Mouse (Mus musculus) embryonic stem cell, embryonic (primary cell): ENCODE data around the gene Rasal2.

Experiments
- CTCF ChIA-PET, 4 experiments: fragments of 300-600 bp in 2 of 4; fragments of 350-600 bp in 2 of 4; sonication (Branson Sonifier 250); formaldehyde crosslinking; loops; one replicate each; lab custom pipeline; 2022; ENCODE audit warnings: inconsistent platforms in 2 of 4; lab: Charles Lee
- POLR2A ChIA-PET, 4 experiments: fragments of 300-600 bp in 2 of 4; fragments of 350-600 bp in 2 of 4; sonication (Branson Sonifier 250); formaldehyde crosslinking; loops; one replicate each; lab custom pipeline; 2022; ENCODE audit warnings: antibody characterized with exemption in 4 of 4, inconsistent platforms in 1 of 4; lab: Charles Lee

Rasal2 gene

DNA sequence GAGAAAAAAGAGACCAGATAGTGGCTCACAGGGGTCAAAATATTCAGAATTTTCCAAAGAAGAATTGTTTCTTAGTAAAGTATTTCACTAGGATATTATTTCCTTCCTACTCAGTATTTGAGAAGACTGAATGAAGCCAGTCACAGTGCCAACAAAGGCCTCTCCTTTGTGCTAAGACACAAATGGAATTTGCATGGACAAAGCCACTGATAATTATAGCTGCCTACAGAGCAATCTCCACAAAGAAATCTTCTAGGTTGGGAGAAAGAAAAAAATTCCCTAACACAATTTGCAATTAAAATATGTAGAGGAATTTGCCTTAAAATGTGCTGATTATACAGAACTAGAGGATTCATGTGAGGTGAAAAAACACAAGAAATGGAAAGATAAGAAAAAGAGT is 258.6 kb downstream of the Rasal2 start:
- CTCF ChIA-PET: no interaction called here
- POLR2A ChIA-PET: no interaction called here

DNA sequence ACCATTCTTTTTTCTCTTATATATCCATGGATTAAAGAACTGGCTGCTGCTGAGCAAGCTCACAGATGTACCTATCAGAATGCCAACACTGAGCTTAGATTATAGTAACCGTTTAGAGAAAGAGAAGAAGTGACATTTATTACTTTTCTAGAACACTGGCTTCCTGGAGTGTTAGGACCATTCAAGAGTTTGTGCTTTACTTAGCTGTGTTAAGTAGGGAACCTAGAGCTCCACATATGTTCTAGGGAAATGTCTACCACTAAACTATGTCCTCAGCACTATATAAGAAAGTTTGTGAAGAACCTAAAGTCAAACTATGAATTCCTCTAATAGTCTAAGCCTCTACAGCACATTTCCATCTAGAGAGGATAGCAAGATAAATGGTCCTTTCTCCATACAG is 262.3 kb downstream of the Rasal2 start:
- ChIA-PET CTCF (no interaction called here), POLR2A (no interaction called here)

DNA sequence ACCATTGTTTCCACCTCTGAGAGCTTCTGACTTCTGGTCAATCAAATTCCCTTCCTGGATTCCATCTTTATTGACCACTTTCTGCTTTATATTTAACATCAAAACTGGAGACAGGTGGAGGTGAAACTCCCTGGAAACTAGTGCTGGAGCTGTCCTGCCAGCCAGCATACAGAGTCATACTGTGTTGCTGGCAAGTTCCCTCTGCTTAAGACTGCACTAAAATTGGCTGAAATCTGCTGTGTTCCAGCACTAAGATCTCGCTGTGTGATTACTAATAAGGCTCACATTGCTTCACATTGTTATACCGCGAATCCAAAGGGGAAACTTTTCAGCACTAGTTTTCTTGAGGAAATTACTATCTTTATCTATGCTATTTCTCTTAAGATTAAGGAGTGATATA is 267.8 kb downstream of the Rasal2 start:
- POLR2A ChIA-PET: no interaction called here

DNA sequence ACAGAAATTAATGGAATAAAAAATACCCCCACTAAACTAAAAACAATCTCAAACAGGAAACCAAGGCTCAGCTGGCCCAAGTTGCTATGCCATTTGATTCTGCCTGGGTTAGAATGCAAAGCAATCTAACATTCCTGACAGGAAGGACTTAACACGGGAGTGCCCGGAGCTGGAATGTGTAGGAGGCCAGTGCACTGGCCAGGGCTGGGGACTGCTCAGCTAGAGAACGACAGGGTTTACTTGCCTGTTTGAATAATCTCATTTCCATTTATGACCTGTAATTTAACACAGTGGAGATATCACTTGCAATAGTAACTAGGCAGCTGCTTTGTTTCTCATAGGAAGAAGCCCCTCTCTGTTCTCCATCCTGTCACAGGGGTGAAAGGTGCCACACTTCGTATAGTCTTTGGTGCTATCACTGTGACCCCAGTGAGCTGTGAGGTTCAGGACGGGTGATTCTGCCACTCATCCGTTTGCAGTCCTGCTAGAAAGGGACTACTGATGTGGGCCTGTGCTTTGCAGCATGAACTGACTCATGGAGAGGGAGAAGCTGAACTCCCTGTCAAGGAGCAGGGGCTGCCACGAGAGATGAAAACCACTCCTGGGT is 269.0 kb downstream of the Rasal2 start:
- POLR2A ChIA-PET: interaction anchor here in 1 of 4 experiments (0.5 to 0.7 kb wide), 2 partner anchors 94 to 529 kb away, joined by 3 read pairs; no protein-coding TSS in a partner anchor
- CTCF ChIA-PET: interaction anchor here in 1 of 4 experiments (0.5 kb wide), 1 partner anchor 71 kb away, joined by 3 read pairs; no protein-coding TSS in a partner anchor

More for the DNA sequence above, 267.8 kb downstream of the Rasal2 start:
- CTCF ChIA-PET: no interaction called here

DNA sequence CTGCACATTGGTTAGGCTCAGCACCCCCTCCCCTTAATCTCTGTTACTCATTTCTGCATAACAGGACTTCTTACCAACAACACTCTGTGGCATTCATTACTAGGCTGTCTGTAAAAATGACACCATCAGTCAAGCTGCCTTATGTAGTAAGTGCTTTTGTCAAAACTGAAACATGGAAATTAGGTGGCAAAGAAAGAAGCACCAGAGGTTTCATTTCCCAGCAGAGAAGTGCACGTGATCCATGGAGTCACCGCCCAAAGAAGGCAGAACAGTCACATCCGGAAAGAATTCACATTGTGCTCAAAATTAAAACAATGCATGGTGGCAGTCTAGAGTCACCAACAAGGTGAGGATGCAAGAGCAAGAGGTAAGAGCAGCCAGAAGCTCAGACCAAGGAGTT is 271.4 kb downstream of the Rasal2 start:
- ChIA-PET CTCF (no interaction called here), POLR2A (interaction anchor here in 1 of 4 experiments (0.9 kb wide), 1 partner anchor 91 kb away, joined by 3 read pairs; no protein-coding TSS in a partner anchor)

DNA sequence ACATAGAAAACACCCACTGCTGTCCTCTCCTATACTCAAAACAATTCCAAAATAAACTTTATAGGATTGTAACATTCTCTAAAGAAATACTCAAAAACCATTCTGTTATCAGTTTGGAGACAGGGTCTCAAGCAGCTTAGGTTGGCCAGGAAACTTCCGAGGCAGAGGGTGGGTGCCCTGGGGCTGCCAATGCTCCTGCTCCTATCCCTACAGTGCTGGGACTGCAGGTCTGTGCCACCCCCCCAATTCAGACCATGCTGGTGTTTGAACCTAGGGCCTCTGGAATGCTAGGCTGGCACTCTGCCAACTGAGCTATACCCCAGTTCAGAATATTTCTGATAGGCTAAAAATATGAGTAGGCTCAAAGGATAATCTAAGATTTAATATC is 274.5 kb downstream of the Rasal2 start:
- CTCF ChIA-PET: no interaction called here
- POLR2A ChIA-PET: interaction anchor here in 1 of 4 experiments (0.6 kb wide), 1 partner anchor 116 kb away, joined by 5 read pairs; no protein-coding TSS in a partner anchor

DNA sequence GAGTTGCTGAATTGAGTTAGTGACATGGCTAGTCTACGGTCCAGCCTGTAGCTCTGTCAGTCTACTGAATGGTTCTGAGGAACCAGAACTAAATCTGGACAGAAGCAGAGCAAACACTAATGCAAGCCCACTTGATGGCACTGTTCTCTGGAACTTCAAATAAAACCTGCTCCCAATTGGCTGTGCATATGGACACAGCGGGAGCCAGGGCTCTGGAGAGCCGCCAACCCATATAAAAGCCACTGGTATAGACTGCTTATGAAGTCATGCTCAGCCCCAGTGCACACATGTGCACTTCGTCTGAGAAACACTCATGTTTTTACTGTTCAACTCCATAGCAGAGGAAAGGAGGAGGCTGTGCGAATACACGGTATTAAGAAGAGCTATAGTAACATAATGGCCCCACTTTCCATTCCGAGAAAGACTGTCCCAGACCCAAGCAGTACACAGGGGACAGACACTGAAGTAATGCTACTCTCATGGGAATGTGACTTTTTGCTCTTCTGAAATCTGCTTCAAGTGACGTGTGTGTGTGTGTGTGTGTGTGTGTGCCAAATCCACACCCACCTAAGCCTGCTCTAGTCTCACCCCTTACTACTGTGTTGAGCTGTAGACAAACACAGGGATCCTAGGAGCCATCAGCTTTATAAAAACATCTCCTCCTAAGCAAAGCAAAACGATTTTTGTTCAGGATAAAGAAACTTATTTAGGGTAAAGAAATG is 275.1 kb downstream of the Rasal2 start:
- CTCF ChIA-PET: no interaction called here
- POLR2A ChIA-PET: interaction anchor here in 1 of 4 experiments (0.6 kb wide), 1 partner anchor 115 kb away, joined by 5 read pairs; no protein-coding TSS in a partner anchor

DNA sequence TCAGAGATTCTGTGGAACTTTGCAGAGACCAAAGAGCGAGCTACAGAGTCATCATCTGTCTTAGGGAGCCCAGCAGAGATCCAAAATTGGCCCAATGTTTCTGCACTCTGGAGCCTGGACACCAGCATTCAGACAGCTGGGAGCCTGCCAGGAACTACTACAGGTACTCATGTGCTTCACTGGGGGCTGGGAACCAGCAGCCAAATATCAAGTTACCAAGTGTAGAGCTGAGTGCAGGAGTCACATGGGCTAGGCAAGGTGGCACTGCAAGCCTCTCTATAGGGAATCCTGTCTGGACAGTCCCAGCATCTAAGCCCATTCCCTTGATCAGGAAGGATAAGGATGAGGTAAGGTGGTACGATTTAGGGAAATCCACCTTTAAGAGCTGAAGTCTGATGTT is 284.2 kb downstream of the Rasal2 start:
- ChIA-PET POLR2A (interaction anchor here in 1 of 4 experiments (0.7 kb wide), 1 partner anchor 155 kb away, joined by 3 read pairs; no protein-coding TSS in a partner anchor), CTCF (interaction anchor here in 1 of 4 experiments (0.7 kb wide), 1 partner anchor 460 kb away, joined by 4 read pairs; no protein-coding TSS in a partner anchor)

DNA sequence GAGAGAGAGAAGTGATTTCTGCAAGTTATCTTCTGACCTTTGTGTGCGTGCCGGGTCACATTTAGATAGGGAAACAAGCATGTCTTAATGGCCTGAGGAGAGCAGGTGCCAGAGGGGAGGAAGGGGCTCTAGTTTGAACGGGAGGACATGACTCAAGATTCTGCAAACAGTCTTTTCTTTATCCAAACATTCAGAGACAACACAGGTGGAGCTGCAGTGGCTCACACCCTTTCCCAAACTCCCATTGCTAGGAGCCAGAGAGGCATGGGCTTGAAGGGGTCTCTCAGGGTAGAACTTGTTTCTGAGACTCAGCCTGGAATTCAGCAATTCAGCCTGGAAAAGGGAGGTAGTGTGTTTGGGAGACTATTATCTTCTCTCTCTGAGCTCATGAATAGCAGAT is 288.6 kb downstream of the Rasal2 start:
- POLR2A ChIA-PET: interaction anchor here in 1 of 4 experiments (0.6 to 1.3 kb wide), 2 partner anchors 8 to 10 kb away, joined by 3 read pairs; no protein-coding TSS in a partner anchor

DNA sequence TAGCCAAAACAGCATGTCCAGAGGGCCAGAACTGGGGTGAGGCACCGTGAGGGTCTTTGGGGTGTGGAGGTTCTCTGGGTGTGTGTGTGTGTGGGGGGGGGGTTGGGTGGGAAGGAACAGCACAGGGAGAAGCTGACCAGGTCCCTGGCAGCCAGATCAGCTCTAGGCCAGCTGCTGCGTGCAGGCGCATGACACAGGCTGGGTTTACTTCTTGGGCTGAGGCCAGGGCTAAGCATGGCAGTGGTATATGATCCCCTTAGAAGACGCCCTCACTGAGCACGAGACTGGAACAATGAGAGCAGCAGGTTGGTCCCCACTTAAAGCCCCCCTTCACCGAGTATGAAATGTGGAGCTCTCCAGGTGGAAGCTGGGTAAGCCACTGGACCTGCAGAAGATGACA is 293.2 kb downstream of the Rasal2 start:
- ChIA-PET POLR2A (interaction anchor here in 2 of 4 experiments (0.7 to 1.2 kb wide), 3 partner anchors 9 to 21 kb away, joined by 3 to 4 read pairs (median 3); no protein-coding TSS in a partner anchor), CTCF (interaction anchor here in 2 of 4 experiments (0.6 kb wide), 2 partner anchors 211 to 359 kb away, joined by 3 to 6 read pairs; no protein-coding TSS in a partner anchor)

More for the DNA sequence above, 288.6 kb downstream of the Rasal2 start:
- CTCF ChIA-PET: no interaction called here

DNA sequence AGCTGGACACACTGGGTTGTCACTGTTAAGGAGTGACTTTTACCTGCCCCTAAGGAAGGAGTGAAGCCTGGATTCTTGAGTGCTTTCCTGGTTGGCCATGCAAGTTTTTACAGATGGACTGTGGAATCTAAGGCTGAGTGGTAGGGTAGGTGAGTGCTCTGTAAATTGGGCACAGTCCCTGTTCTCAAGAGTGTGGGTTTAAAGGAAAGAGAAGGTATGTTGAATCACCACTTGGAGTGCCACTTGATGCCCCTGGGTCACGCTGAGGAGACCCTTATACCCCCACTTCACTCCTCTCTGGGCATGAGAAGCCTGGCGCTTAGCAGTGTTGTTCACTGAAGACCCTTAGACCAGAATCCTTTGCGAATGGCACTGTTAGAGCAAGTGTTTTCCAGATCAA is 295.0 kb downstream of the Rasal2 start:
- CTCF ChIA-PET: no interaction called here
- POLR2A ChIA-PET: interaction anchor here in 1 of 4 experiments (1.1 kb wide), 1 partner anchor 10 kb away, joined by 3 read pairs; no protein-coding TSS in a partner anchor

DNA sequence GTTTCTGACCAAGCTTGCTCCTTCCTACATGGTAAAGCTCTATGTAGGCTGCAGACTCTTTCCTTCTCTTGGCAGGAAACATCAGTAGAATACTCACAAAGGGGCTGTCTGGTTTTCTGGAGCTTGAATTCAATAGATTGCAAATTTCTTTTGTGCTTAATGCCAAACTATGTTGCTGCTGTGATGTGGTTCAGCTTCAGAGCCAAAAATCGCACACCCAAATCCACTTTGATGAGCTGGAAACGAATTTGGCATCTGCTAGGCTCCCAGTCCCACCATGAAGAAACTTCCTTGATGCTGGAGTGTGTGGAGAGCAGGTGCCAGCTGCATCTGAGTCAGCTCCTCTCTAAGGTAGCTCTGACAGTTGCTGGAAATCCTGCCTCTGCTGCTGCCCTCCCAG is 297.9 kb downstream of the Rasal2 start:
- CTCF ChIA-PET: interaction anchor here in 1 of 4 experiments (0.8 kb wide), 1 partner anchor 420 kb away, joined by 3 read pairs; no protein-coding TSS in a partner anchor
- POLR2A ChIA-PET: no interaction called here

DNA sequence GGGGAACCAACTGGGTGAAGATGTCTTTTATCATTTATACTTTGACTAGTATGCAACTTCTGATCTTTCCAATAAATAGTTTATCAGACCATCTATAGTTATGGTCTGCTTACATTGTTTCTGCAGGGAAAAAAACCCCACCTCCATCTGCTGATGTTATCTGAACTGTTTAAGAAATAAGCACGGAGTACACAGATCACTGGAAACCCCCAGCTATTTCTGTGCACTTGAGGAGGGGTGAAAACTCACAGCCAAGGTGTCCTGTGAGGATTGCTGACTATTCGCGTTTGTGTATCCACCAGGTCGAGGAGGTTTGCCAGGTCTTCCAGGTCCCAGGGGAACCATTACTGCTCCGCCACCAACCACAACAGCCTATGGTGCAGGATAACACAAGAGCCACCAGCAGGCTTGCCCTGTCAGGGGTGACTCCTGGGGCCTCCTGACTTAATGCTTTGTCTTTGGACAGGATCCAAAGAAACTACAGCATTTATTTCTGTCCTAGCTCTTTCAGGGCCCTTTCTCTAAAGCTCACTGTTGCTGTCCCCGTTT is 302.0 kb downstream of the Rasal2 start:
- POLR2A ChIA-PET: interaction anchor here in 1 of 4 experiments (1.0 kb wide), 2 partner anchors 9 kb away, joined by 3 to 4 read pairs; no protein-coding TSS in a partner anchor
- CTCF ChIA-PET: interaction anchor here in 1 of 4 experiments (0.6 kb wide), 1 partner anchor 47 kb away, joined by 4 read pairs; no protein-coding TSS in a partner anchor

DNA sequence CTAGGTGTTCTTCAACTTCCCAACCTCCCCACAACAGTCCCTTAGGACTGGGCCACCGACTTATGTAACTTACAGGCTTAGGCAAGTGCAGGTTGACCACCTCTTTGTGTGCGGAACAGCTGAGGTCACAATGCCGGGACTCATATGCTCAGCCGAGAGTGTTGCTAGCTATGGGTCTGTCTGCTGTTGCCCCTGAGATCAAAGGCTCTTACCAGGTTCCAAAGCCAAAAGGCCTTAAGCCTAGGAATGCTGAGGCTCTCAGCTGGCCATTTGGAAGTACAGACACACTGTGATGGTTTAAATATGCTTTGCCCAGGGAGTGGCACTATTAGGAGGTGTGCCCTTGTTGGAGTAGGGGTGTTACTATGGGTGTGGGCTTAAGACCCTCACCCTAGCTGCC is 303.8 kb downstream of the Rasal2 start, which contains the start of gene Tex35:
TSS of gene Tex35 (minus strand) at position 101 of the 400 bp plus-strand sequence.
- POLR2A ChIA-PET: no interaction called here

DNA sequence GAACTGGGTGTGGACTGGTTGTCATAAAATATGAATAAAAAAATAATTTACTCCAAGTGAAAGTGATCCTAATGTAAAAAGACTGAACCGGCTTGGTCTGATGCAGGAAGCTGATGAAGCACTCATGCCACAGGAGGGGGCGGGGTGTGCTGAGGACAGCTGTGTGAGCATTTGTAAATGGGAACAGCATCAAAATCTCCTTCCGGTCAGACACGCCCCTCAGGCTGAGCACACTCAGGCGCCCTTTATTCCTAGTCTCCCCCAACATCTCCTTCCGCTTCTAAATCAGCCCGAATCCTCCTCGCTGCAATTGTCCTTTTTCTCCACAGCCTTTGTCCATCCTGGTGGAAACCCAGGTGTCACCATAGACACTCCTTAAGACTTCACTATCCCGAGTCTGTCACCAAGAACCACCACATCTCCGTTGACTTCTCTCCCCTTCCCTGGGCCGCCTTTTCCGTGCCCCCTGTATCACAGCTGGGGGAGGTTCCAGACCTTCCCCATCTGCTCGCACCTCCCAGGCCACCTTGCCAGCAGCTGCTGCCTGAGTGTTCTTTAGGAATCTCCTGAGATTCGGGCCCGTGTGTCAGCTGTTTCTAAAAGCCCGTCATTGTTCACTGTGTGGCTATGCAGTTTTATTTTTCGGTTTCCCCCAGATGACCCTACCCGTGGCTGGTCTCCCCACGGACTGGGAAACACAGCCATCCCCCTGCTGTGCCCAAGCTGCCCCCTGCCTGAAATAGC is 311.1 kb downstream of the Rasal2 start:
- POLR2A ChIA-PET: interaction anchor here in 2 of 4 experiments (0.6 to 1.7 kb wide), 3 partner anchors 9 to 610 kb away, joined by 3 to 4 read pairs (median 4); no protein-coding TSS in a partner anchor
- CTCF ChIA-PET: interaction anchor here in 2 of 4 experiments (0.6 to 1.4 kb wide), 4 partner anchors 21 to 327 kb away, joined by 3 to 4 read pairs (median 3); partner anchors contain the start of gene Angptl1 (in 1 of the 2)

More for the DNA sequence above, 303.8 kb downstream of the Rasal2 start, which contains the start of gene Tex35:
- CTCF ChIA-PET: interaction anchor here in 1 of 4 experiments (0.6 kb wide), 1 partner anchor 191 kb away, joined by 3 read pairs; no protein-coding TSS in a partner anchor

DNA sequence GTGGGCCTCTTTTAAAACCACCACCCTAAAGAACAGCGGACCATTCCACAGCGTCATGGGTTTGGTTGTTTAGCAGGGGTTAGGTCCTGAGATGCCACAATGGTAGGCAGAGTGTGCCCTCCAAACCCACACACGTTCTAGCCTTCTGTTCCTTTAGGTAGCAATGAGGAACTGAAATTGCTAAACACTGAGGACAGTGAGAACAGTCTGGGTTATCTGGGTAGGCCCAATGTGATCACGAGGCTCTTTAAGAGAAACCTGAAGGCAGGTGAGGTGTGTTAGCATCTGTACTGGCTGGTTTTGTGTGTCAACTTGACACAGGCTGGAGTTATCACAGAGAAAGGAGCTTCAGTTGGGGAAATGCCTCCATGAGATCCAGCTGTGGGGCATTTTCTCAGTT is 316.9 kb downstream of the Rasal2 start:
- POLR2A ChIA-PET: no interaction called here
- CTCF ChIA-PET: no interaction called here

DNA sequence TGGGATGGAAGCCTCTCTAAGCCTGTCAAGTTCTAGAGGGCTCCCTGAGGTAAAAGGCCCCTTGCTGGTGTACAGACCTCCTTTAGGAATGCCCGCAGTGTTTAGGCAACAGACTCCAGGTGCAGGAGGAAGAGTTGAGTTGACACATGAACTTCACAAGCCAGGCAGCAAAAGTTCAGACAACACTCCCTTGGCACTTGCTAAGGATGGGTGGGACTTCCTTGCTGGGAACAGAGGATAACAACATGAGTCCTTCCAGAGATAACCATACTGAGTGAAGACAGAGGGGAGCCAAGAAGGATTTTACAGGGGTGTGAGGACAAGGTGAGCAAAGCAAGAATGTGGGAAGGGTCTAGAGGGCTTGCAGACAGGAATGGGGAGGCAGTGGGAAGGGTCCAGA is 319.8 kb downstream of the Rasal2 start:
- CTCF ChIA-PET: interaction anchor here in 2 of 4 experiments (0.7 to 1.0 kb wide), 2 partner anchors 11 to 1110 kb away, joined by 3 to 4 read pairs; no protein-coding TSS in a partner anchor
- POLR2A ChIA-PET: interaction anchor here in 1 of 4 experiments (0.5 kb wide), 1 partner anchor 351 kb away, joined by 10 read pairs; no protein-coding TSS in a partner anchor
